Mouse (Mus musculus): ENCODE data around the gene Fry.

DNA sequence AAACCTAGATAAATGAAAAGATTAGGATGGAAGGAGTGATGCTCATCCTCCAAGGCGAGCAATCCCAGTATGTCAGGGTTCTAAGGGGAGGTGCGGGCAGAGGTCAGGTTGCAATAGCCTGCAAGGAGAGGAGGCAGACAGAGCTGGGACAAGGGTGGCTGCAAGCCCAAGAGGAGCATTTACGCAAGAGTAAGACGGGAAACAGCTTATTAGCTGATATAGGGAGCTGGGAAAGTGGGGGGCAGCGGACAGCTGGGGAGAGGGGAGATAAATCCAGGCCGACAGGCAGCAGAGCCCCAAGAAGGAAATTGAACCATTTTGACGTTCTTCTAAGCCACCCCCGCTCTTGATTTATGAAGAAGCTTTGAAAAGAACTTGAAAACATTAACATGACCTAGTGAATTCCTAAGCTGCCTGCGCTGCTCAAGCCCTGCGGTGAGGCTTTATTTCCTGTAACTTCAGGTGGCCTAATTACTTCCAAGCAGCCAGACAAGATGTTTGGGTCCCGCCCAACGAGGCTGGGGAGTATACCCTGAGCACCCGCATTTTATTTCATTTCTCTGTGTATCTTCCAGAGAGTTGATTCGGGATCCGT is 291.1 kb downstream of the Fry start:
- TF ChIP-seq POLR2A (IDR thresholded peaks at IDR 0.05; ENCODE audit: insufficient read length, low read depth) (no peak), TCF3 (IDR thresholded peaks at IDR 0.05; ENCODE audit: insufficient read length, low read depth) (no peak), POLR2AphosphoS2 (IDR thresholded peaks at IDR 0.05; ENCODE audit: insufficient read length, low read depth) (no peak), TCF12 (IDR thresholded peaks at IDR 0.05; ENCODE audit: insufficient read depth, poor library complexity, severe bottlenecking) (no peak), MAX (IDR thresholded peaks at IDR 0.05; ENCODE audit: low read depth) (no peak), SRF (IDR thresholded peaks at IDR 0.05; ENCODE audit: control insufficient read depth, insufficient read length, low read depth) (no peak)
